Mouse (Mus musculus): ENCODE results near the gene Ccdc83.
A peak's percentile ranks its signal among the peaks of the same experiment; 100 is the strongest.

Gene Ccdc83

DNA sequence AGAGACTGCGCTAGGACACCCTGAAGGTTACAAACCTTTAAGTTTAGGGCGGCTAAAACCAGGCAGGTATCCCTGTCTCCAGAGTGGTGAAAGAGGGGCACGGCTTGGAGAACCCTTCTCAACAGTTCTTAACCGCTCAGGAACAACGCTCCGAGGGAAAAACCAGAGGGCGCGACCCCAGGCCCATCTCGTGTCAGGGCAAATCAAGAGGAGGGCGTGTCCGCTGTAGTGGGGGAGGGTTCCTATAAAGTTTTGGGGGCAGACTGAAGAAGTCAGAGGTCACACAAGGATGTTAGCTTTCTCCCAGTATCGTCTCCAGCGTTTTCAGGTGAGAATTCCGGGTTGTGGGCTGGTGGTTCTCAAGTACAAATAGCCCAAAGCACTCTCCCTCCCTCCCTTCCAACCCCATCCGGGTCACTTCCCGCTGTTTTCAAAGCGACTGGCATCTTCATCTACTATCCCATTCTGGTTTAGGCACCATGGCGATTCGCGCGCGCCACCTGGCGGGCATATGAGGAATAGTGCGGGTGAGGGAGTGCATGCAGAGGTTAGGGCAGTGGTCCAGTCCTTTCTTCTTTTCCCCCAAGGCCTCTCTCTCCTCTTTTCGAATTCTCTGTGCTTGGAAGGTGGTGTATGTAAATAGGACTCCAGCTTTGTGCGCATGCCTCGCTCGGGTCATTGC is at the start of gene Ccdc83:
Gene Ccdc83 (minus strand): TSS at position 489 of the 682 bp plus-strand sequence.
- peak; percentile 95 for DNase-seq (ENCODE audit: low read depth, low spot score)

DNA sequence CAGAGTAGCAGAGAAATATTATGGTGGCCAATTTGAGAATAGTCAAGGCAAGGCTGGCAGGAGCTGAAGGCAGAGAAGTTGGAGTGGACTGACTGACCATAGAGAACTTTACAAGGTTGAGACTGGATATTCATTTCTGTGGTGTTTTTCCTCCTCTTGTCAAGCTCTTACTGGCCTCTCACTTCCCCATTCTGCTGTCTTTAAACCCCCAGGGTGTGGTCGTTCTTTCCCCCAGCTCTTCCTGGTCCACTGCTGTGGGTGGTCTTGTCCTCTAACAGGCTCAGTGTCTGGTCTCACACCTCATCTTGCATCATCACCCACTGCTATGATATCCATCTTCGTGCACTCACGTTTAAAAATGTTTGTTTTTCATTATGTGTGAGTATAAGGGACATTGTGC is 47.8 kb upstream of the Ccdc83 start:
- no peak for DNase-seq (ENCODE audit: low read depth, low spot score)

DNA sequence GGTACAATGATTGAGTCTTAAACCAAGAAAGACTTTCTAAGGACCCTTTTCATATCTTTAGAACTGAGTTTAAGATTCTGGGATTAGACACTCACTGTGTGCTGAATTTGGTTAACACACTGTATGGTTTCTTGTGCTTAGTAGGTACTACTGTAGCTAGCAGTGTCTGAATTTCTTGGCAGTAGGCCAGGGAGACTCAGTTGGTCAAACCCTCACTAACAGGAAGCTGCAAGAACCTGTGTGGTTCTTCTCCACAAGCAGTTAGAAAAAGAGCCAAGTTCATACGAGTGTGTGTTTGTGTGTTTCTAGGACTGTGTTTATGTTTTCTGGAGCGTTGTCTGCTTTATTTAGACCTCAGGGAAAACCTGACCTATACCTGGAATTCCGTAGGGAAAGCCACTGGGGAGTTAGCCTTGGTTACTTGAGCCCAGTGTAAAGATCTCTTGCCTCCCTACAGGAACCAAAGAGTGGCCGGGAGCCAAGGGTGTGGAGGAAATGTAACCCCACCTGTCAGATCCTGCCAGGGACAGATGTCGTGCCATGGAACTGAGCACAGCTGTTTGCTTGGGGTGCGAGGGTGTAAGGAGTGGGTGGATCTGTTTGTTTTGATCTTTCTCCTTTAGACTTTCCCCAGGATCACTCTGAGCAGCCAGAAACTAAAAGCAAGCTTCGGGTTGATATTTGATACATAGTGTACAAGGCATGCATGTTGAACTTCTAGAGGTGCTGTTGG is 46.7 kb upstream of the Ccdc83 start:
- DNase-seq (ENCODE audit: low read depth, low spot score) = no peak

DNA sequence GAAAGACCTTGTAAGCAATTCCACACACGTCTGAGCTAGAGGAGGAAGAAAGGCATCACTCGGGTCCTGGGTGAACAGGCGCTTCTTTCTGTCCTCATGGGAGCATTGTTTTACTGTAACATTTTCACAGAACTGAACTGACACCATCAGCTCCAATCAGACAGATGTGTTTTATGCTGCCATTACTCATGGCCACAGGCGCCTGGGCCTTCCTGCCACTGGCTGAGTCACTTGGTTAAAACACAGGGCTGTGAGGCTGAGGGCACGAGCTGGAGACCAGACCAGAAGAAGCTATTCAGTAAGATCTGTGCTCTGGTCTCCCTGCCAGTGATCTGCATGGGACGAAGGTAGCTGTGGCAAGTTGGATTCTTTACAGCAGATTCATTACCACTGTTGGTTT is 42.4 kb upstream of the Ccdc83 start:
- DNase-seq (ENCODE audit: low read depth, low spot score) = no peak

DNA sequence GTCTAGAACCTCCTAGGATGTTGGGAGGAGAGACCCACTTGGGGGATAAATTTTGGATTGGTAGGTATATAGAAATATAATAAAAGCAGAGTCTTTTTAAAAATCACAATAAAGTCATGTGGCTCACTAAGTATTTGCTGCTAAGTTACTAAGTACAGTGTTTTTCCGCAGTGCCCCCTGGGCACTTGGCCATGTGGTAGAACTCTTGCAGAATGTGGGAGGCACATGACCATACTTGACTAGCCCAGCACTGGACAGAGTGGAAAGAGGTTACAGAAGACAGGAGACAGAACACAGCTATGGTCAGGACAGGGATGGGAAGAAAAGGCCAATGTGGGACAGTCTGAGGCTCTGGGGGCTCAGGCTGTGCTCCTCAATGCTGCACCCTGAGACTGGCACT is 41.4 kb upstream of the Ccdc83 start:
- no peak for DNase-seq (ENCODE audit: low read depth, low spot score)

DNA sequence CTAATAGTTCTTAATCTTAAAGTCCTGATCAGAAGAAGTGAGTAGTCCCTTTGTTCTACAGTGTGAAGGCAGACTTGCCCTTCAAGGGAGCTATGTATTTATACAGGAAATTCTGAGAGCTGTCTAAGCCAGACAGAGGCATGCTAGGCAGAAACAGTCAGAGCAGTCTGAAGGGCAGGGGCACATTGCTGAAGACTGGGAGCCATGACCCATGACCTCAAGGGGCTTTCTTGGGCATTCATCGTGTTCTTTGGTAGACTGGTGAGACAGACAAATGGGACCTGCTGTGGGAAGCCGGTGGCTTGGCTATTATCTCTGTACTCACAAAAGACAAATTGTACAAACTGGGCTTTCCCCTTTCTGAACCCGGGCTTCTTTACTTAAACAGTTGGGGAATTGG is 40.5 kb upstream of the Ccdc83 start:
- no peak for DNase-seq (ENCODE audit: low read depth, low spot score)

DNA sequence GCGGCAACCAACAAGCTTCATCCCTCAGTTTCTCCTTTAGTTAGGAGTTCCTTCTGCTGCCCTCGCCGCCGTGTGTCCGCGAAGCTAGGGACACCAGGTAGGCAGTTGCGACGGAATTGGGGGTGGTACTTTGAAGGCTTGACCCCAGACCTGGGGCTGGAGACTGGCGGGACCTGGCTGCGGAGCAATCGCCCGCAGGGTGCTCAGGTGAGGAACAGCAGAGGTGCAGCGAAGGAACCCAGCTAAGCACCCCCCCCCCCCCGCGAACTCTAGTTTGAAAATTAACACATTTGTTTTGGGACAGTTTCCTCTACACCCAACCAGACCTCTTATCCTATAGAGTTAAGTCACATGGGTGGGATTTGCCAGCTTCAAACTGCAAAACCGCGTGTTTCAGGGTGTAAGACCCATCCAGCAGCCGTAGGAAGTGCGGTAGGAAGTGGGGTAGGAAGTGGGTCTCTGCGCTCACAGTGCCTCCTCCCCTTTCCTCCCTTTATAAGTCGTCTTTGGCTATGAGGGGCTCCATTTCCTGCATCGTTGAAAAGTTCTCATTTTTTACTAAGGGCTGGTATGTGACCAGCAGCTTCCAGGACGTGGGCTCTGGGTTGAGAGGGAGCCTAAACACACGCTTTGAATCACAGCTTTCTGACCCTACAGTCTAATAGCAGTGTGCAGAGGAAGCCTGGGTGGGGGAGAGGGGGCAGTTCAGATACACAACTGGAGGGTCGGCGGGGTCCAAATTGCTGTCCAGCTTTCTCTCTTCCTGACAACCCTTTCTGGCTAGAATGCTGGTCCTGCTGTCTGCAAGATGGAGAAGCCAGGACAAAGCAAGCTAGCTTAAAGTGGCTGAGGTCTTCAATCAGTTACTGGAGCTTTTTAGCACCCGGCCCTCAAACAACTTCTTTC is 37.3 kb upstream of the Ccdc83 start:
- peak; percentile 10 for DNase-seq (ENCODE audit: low read depth, low spot score)

DNA sequence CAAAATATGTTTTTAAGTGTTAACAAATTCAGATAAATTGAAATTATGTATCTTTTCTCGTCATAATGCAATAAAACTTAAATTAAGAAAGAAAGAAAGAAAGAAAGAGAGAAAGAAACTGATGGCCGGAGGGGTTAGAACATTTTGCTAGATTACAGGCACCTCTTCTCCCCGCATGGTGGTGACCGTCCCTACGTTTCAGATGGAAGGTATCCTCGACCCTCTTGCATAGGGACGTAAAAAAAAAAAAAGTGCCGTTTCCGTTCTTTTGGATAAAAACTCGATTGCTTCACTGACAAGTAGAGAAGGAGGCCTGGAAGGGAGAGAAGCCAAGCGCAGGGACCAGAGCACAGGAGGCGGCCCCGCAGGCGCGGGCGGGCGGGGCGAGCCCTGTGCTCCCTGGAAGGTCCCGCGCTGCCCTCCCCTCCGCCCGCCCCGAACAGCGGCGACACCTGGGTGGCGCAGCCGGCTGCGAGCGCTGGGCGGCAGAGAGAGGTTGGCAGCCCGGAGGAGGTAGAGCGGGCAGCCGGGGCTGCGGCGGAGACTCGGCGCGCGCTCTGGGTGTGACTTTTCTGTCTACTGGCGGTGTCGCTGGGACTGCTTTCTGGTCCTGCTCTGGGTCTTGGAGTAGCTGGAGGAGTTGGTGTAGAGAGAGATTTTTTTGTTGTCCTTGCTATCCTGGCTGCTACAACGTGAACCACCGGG is 36.5 kb upstream of the Ccdc83 start, which contains the start of gene Sytl2:
Gene Sytl2 (plus strand): TSS at position 311 of the 705 bp plus-strand sequence.
- DNase-seq (ENCODE audit: low read depth, low spot score) = peak; percentile 64

DNA sequence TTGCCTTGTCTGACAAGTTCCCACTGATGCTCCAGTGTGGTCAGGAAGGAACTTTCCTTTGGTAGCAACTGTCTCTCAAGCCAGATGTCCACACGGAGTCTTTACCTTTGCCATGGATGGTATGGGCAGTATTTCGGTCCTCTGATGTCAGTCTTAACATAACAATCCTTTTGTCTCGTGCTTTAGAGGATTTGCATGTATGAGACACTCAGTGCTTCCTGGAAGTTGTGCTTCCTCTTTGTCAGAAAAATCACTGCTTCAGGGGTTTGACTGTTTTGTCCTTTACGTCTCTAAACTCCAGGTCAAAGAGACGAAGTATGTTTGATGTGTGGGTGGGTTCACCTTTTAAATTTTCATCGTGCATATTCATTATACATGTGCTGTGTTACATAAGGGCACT is 26.3 kb upstream of the Ccdc83 start:
- DNase-seq (ENCODE audit: low read depth, low spot score) = no peak

DNA sequence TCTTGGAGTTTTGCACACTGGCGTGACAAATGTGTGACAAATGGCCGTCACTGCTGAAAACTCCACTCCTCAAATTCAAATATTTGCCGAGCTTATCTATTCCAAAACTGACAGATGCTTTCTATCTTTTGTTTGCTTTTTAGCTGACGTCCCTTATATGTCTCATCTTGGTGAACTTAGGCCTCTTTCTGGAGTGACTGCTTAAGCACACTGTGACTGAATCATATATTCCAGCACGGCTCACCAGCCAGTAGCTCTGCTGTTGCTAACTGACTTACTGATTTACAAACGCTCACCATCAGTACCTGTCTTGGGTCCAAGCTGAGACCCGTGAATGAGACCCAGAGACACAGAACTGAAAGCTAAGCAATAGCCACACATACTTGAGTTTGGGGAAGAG is 19.2 kb upstream of the Ccdc83 start:
- no peak for DNase-seq (ENCODE audit: low read depth, low spot score)

DNA sequence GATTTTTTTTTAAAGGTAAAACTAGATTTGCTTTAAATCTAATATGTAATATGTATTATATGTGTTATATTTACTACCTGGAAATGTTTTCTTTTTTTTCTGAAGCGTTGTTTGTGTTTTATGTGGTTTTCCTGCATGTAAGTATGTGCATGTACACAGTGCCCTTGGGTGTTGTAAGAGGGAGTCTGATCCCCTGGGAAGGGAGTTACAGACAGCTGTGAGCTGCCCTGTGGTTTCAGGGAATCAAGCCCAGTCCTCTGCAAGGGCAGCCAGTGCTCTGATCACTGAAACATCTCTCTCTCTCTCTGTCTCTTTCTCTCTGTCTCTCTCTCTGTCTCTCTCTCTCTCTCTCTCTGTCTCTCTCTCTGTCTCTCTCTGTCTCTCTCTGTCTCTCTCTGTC is 17.2 kb upstream of the Ccdc83 start:
- DNase-seq (ENCODE audit: low read depth, low spot score) = no peak

DNA sequence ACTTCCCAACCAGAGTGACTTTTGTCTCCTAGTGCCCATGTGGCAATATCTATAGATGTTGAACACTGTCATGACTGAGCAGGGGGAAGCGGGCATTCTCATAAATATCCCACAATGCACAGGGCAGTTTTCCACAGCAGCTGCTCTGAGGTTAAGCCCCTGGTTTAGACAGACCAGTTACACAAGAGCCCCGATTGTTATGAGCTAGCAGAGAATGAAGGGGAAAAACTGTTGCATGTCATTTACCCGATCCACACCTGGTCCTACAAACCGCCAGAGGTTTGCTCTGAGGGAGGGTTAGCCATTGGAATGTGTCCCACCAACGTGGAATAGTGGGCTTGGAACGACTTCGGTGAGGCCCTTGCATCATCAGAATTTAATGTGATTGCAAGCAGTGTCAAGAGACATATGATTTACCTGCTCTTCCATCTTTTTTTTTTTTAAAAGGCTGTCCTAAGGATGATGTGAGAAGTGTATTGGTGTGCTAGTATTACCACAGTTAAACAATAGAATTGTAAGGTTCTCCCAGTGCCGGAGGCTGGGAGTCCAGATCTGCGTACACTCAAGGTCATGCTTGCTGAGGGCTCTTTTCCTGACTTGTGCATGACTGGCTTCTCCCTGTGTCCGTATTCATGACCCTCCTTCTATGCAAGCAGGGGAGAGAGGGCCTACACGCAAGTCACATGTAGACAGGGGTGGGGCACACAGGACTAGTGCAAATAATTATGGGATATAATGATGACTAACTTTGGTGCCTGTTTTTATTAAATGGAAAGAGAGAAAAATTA is 16.4 kb upstream of the Ccdc83 start:
- no peak for DNase-seq (ENCODE audit: low read depth, low spot score)

DNA sequence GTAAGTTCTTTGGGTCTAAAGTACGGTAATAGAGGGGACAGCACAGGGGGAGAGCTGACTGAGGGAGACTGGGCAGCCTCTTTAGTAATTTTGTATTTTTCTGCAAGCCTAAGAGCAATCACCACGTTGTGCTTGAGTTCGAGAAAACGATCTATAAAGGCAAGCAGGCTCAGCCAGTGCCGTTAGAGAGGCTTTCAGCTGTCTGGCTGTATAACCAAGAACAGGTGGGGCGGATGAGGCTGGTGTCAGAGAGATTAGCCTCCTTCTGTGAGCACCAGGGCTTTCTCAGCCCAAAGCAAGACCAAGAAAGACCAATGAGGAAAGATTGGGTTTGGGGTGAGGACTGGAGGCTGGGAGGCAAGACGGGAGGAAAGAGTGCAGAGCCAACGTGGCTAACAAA is 15.3 kb upstream of the Ccdc83 start:
- no peak for DNase-seq (ENCODE audit: low read depth, low spot score)

DNA sequence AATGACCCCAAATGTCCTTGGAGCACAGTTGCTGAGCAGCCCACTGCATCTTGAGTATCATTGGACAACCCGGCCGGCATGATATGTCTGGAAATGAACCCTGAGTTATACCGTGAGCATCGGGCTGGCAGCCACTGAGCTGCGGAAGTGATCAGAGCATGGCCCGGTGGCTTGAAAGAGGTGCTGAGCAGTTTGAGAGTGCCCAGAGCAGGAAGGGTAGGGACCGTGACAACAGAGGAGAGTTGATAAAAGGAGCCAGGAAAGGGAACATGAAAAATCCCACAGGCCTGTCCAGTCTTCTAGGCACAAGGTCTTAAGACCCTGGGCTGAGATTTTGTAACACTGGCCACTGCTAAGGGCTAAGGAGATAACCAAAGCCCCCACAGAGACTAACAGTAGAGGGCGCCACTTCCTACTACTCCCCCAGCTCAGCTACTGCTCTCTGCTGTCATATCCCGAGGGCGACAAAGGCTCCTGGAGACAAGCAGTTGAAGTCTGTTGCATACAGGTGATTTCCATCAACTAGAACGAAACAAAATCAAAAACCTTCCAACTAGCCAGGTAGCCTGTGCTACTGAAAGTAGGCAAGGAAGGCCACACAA is 14.8 kb upstream of the Ccdc83 start:
- peak; percentile 53 for DNase-seq (ENCODE audit: low read depth, low spot score)

DNA sequence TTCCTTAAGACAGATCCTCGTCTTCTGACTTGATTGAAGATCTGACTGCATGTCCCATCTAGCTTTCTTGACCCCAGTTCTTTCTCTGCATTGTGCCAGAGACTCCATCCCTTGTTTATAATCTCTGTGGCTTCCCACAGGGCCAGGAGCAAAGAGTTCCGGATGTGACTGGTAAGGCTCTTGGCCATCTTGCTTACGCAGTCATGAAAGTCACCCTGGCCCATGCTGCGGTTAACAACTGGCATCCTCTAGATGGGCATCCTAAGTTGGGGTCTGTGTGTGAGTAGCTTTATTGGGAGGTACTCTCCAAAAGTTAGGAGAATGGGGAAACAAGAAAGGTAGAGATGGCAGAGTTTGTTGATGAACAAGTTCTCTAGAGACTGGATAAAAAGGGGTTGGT is 13.6 kb upstream of the Ccdc83 start:
- no peak for DNase-seq (ENCODE audit: low read depth, low spot score)

DNA sequence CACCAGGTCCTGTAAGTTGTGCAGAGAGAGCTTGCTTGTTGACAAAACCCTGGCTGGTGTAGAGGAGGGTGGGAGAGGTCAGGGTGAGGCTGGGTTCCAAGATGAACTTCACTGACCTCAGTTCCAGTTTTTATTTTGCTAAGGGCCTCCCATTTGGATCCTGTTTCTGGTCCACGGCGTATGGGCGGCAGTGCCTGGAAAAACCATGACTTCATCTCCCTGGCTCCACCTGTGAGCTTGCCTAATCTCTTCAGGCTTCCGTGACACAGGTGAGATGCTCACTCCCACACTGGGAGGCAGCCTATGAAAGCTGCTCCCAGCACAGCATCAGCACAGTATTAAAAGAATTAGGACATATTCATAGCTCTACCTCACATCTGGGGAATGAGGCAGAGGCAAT is 12.2 kb upstream of the Ccdc83 start:
- no peak for DNase-seq (ENCODE audit: low read depth, low spot score)

DNA sequence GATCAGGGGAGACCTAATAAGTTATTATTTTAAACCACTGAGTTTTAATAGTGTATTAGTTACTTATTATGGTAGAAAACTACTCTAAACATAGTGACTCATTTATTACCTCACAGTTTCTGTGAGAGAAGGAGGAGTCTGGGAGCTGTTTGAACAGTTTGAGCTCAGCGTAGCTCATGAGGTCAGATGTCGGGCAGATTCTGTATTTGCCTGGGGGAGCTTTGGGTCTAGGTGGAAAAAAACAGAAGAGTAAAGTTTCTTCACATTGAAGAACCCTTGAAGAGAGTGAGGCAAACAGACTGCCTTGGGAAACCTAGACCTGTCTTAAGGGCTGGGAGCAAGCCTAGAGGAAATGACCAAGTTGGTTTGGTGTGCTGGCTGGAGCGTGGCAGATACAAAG is 11.7 kb upstream of the Ccdc83 start:
- DNase-seq (ENCODE audit: low read depth, low spot score) = no peak

DNA sequence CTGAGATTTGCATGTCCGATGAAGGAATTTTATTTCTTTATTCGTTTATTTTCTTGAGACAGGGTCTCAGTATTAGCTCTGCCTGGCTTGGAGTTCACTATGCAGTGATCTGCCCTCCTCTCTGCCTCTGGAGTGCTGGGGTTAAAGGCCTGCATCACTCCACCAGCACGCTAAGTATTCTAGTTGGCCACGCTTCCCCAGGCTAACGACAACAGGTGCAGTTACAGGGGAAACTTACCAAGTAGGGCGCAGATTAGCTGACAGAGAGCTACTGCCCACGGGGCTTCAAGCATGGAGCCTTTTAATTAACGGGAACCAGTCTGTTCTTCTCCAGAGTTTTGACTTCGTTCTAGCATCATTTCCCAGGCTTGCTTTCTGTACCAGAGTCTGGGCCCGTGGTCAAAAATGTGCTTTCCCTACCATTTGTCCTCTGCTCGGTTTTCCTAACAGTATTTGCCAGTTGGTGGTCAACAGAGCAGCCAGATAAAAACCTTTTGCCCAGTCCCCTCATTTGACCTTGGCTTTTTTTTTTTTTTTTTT is 9.1 kb upstream of the Ccdc83 start:
- no peak for DNase-seq (ENCODE audit: low read depth, low spot score)

DNA sequence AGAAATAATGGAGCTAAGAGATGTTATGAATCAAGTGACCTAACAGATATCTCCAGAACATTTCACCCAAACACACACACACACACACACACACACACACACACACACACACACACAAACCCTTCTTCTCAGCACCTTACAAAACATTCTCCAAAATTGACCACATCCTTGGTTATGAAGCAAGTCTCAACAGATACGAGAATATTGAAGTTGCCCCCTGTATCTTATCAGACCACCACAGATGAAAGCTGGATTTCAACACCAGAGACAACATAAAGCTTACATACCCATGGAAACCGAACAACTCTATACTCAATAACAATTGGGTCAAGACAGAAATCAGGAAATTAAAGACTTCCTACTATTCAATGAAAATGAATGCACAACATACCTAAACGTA is 4.6 kb upstream of the Ccdc83 start:
- DNase-seq (ENCODE audit: low read depth, low spot score) = no peak

DNA sequence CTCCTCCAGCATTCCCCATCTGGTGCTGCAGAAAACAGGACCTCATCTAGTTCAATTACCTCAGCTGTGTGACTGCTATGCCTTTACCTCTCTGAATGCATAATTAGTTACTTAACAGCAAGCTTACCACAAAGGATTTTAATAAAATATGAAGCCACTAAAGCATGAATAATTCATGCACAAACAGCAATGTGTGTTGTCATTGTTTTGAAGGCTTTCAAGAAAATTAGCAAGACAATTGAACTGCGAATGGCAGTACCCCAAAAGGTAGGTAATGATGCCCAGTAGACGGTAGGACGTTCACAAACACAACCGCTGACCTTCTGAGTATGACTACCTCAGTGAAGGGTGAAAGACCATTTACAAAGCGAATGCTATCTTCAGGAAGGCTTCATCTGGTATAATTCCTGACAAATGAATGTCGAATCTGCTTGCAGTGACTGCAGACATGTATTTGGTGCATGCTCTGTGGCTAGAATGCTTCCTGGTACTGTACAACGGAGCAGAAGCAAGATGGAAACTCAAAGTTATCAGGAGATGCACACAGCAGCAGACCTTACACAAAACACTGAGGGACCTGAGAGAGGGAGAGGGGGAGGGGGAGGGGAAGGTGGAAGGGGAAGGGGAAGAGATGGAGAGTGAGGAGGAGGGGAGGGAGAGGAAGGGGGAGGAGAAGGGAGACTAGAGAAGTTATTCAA is 3.5 kb downstream of the Ccdc83 start:
- DNase-seq (ENCODE audit: low read depth, low spot score) = peak; percentile 16

Measured in ZHBTc4 (cell line).